Mouse (Mus musculus) testis, adult 2 months (tissue): Measurements from ENCODE around the gene Gabrr1.

Experiments
- CTCF ChIP-seq: fragments of 200-500 bp; IDR thresholded peaks from 2 replicates; pipeline ENCODE4 v1.5.1; 2012; ENCODE audit warnings: low read depth, mild to moderate bottlenecking, inconsistent platforms, low read length, moderate library complexity; ENCODE audit not compliant: control insufficient read depth, insufficient read depth, insufficient replicate concordance
- POLR2A ChIP-seq: fragments of 200-500 bp; IDR thresholded peaks from 2 replicates; pipeline ENCODE4 v1.6.1; 2012; ENCODE audit warnings: low read depth, mild to moderate bottlenecking, inconsistent platforms, low read length, moderate library complexity; ENCODE audit not compliant: control insufficient read depth

GRCm38 (mm10) chr4:33147825-33148224 lies 15.5 kb downstream of the Gabrr1 start:
- no peak for TF ChIP-seq CTCF
- no peak for TF ChIP-seq POLR2A
